Comparison of ENCODE assay signal across 19 mouse cellular contexts in the genomic region with DNA sequence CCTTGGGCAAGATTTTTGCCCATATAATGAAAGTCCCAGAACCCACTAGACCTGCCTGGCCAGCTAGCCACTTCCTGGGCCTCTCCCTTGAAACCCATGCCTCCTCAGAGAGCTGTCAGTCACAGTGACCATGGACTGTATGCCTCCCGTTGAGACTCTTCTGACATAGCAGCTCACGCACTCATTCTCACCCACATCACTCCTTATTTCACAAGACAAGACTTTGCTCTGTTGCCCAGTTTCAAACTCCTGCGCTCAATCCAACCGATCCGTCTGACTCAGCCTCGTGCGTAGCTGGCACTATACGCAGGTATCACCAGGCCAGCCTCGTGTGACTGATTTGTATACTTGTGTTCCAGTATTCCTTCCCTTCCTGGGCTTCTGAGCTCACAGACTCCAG. TPM values are rescaled to one million over a fixed set of nuclear protein-coding genes. Genes with fewer than 3 reads are reported as not detected.
DNase-seq lines count a peak whose midpoint lies in the region; ATAC-seq lines count a peak whose summit lies in the region.
"Had no signal": no experiment of that assay in that cellular context is flagged by ENCODE, and none has a peak within 500 bp of the region (broad histone marks: within the 10 kb centered on the region; RNA-seq: fewer than 3 reads in every experiment).

No protein-coding gene starts in this region.

- H3K9me3 ChIP-seq in megakaryocyte, embryonic 14.5 days = no peaks in the 10 kb centered on the region
- H3K9me3 ChIP-seq: forebrain, embryonic 12.5 days; heart, embryonic 15.5 days had no signal

- peaks cover 100% of the 10 kb centered on the region for H3K4me1 ChIP-seq in megakaryocyte, embryonic 14.5 days

- DNase-seq in frontal cortex, adult 2 months (ENCODE audit: extremely low spot score in 1 of 2, low spot score in 1 of 2) = no peak
- DNase-seq in NIH3T3 (ENCODE audit: low read depth) = peak; percentile 81
- no peak for DNase-seq in adrenal gland, adult 8-10 months
- no peak for DNase-seq in ovary, adult 18-20 months (ENCODE audit: low spot score)
- DNase-seq: adrenal gland, postnatal 25 days; B cell, adult 2 months; cerebellum, adult 18-20 months; cerebellum, postnatal 10 days; gastrocnemius, postnatal 10 days; heart, adult 2 months; heart, postnatal 14 days had no signal

- ATAC-seq in frontal cortex, adult (ENCODE audit: low TSS enrichment) = peak; percentile 34; the same call in 1 of the 2 replicates
- ATAC-seq in megakaryocyte, adult 5-6 weeks (ENCODE audit: poor library complexity, severe bottlenecking) = no peak
- ATAC-seq: CD4-positive, CD25-positive, alpha-beta regulatory T cell, adult 4 months; forebrain, embryonic 16.5 days; intestine, embryonic 16.5 days had no signal

- no peaks in the 10 kb centered on the region for H3K27me3 ChIP-seq in megakaryocyte, embryonic 14.5 days (replicated peaks)
- H3K27me3 ChIP-seq: heart, embryonic 15.5 days had no signal

- peak overlapping the region; percentile 44 for H3K4me3 ChIP-seq in megakaryocyte, embryonic 14.5 days (replicated peaks)
- H3K4me3 ChIP-seq: forebrain, embryonic 12.5 days; heart, adult 2 months; heart, embryonic 15.5 days had no signal

- peaks cover 71% of the 10 kb centered on the region for H3K36me3 ChIP-seq in megakaryocyte, embryonic 14.5 days (replicated peaks; ENCODE audit: low read length)
- H3K36me3 ChIP-seq: forebrain, embryonic 12.5 days; heart, embryonic 15.5 days had no signal

RNA-seq across cellular contexts. Expression of gene Syne3, which starts 22.8 kb away (rescaled TPM):
- 0.76 and 0.92 TPM in 2 replicates for polyA plus RNA-seq in frontal cortex, adult 2 months (2012; rRNA removed)
- 4.2 and 6.8 TPM in 2 replicates for polyA plus RNA-seq in megakaryocyte, embryonic 14.5 days (2012; ENCODE audit: insufficient read depth, low replicate concordance)
- 14.1 and 17.8 TPM in 2 replicates for total RNA-seq in megakaryocyte, adult 5-6 weeks (2015)
- total RNA-seq in megakaryocyte, adult 5-6 weeks (2017) = 26.9 and 28.4 TPM in 2 replicates
- total RNA-seq in adrenal gland, adult 8-10 months (2022) = 10 to 100 TPM; 12.0 to 20.8 (median 16.8) TPM

RNA-seq across cellular contexts. Expression of gene Glrx5, which starts 45.7 kb away (rescaled TPM):
- polyA plus RNA-seq in frontal cortex, adult 2 months (2012; rRNA removed) = 56.0 and 67.3 TPM in 2 replicates
- polyA plus RNA-seq in megakaryocyte, embryonic 14.5 days (2012; ENCODE audit: insufficient read depth, low replicate concordance) = 46.1 and 131 TPM in 2 replicates
- 24.8 and 35.1 TPM in 2 replicates for total RNA-seq in megakaryocyte, adult 5-6 weeks (2015)
- total RNA-seq in megakaryocyte, adult 5-6 weeks (2017) = 10.0 and 10.7 TPM in 2 replicates
- total RNA-seq in adrenal gland, adult 8-10 months (2022) = 100 to 1,000 TPM; 132 to 279 (median 202) TPM
